Mouse (Mus musculus) limb, embryonic 12.5 days (tissue): ENCODE measurements around the gene Fbxo10. TPM values are rescaled to one million over a fixed set of nuclear protein-coding genes. Genes with fewer than 3 reads are reported as not detected.

Source experiments
- ATAC-seq: fragments of 200-750 bp; cut with Nextera tagmentation; 2 replicates; pipeline ENCODE4 v1.8.0; 2017; ENCODE audit warnings: low read depth, moderate TSS enrichment; ENCODE audit not compliant: insufficient number of reproducible peaks, insufficient read depth, low FRiP score, low TSS enrichment
- H3K27ac ChIP-seq: fragments of 300-500 bp; sonication (generic); 2 replicates; pipeline ENCODE4 v1.5.1; 2016; ENCODE audit warnings: mild to moderate bottlenecking, moderate library complexity
- H3K27me3 ChIP-seq: fragments of 300-500 bp; sonication (generic); 2 replicates; pipeline ENCODE4 v1.6.1; 2016; ENCODE audit warnings: mild to moderate bottlenecking, moderate library complexity
- H3K36me3 ChIP-seq: fragments of 300-500 bp; sonication (generic); 2 replicates; pipeline ENCODE4 v1.6.1; 2016; ENCODE audit warnings: mild to moderate bottlenecking, moderate library complexity
- H3K4me1 ChIP-seq: fragments of 300-500 bp; sonication (generic); replicated peaks from 2 replicates; pipeline ENCODE4 v1.6.1; 2016
- H3K4me2 ChIP-seq: fragments of 300-500 bp; sonication (generic); 2 replicates; pipeline ENCODE4 v1.6.1; 2016; ENCODE audit warnings: mild to moderate bottlenecking, moderate library complexity
- H3K4me3 ChIP-seq: fragments of 300-500 bp; sonication (generic); replicated peaks from 2 replicates; pipeline ENCODE4 v1.5.1; 2016; ENCODE audit warnings: mild to moderate bottlenecking
- H3K9ac ChIP-seq: fragments of 300-500 bp; sonication (generic); replicated peaks from 2 replicates; pipeline ENCODE4 v1.6.1; 2016; ENCODE audit warnings: mild to moderate bottlenecking, moderate library complexity
- H3K9me3 ChIP-seq: fragments of 300-500 bp; sonication (generic); 2 replicates; pipeline ENCODE4 v1.6.1; 2016; ENCODE audit warnings: mild to moderate bottlenecking, moderate library complexity
- WGBS: fragments of 180-500 bp; shearing (Covaris S2); methylation state at CpG from one replicate; pipeline ENCODE4 v1.1.7; 2016; 5-methylcytosine and 5-hydroxymethylcytosine counted together
- polyA plus RNA-seq: library from polyadenylated mRNA; unstranded; fragments of >200 nt; fragmentation: Nextera tagmentation; extraction: Ambion mirVana; gene quantifications from 2 replicates; pipeline ENCODE4 v1.2.1, GENCODE M21; 2016

Gene Fbxo10
- 17.1 and 18.9 TPM in 2 replicates for polyA plus RNA-seq

DNA sequence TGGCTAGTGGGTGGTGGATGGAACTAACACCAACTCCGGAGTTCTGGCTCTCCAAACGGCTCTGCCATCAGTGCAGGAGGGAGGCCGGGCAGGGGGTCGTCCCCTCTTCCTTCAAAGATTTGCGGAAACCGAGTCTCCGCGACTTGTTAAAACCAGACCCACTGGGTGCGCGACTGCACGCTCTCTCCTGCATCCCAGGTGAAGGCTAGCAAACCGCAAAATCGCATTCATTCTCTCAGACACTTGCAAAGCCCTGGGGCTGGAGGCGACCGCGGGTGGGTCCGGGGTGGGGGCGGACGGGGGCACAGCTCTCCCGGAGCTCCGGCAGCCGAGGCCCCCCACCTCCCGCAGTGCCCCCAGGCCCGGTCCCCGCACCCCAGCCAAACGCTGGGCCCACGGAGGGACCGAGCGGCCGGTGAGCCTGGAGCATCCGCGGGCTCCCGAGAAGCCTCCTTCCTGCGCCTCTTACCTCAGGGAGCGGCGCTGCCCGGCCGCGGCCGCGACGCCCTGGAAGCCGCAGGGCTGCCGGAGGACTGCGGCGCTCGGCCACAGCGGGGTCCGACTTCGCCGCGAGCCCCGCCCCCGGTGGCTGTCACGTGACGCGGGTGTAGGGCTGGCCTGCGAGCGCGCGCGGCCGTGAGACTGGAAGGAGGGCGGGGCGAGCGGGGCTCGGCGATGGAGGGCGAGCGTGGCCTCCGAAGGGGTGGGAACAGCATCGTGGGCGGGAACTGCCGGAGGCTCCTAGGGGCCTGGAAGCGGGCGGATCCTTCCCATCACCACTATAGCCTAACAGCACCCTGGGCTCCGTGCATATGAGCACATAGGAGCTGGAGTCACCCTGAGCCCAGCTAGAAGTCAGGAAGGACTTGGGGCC lies at the start of gene Fbxo10:
TSS of gene Fbxo10 (minus strand) at position 584 of the 874 bp plus-strand sequence.
- peak; percentile 89 for ATAC-seq
- WGBS = under 1% methylated on average over 74 of the region's 77 CpGs

DNA sequence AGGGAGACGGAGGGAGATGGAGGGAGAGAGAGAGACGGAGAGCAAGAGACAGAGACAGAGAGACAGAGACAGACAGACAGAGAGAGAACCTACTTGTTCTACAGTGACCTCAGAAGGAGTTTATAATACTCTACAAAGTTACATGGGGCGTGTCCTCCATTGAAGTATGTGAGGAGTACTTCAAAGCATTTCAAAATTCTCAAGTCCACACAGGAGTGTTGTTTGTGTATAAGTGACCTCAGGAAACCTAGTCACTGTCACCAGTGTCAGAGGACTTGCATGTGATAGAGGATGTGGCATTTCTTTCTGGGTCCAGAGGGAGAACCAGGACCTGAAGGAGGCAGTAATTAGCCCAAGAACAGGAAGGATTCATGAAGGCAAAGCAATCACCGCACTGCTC lies 46.6 kb upstream of the Fbxo10 start:
- no peaks in the 10 kb centered on the region for H3K36me3 ChIP-seq
- no peak overlapping the region for H3K27ac ChIP-seq
- H3K27me3 ChIP-seq = no peaks in the 10 kb centered on the region
- no peak overlapping the region for H3K4me2 ChIP-seq
- 70% methylated on average over 4 of the region's 4 CpGs for WGBS
- ATAC-seq = no peak
- H3K9ac ChIP-seq = no peak overlapping the region
- H3K4me1 ChIP-seq = no peaks in the 10 kb centered on the region
- no peaks in the 10 kb centered on the region for H3K9me3 ChIP-seq
- H3K4me3 ChIP-seq = no peak overlapping the region

More for the DNA sequence above, at the start of gene Fbxo10:
- H3K9ac ChIP-seq = peak within 1 kb of the TSS; percentile 95
- peak within 1 kb of the TSS; percentile 70 for H3K4me2 ChIP-seq
- H3K27me3 ChIP-seq = no peaks in the 10 kb centered on the region
- H3K36me3 ChIP-seq = 0 out of 2 replicates have a peak, but pooled peaks cover 3% of the 10 kb centered on the region
- peak within 1 kb of the TSS; percentile 92 for H3K4me3 ChIP-seq
- no peaks in the 10 kb centered on the region for H3K9me3 ChIP-seq
- H3K27ac ChIP-seq = peak within 1 kb of the TSS; percentile 82
- H3K4me1 ChIP-seq = peaks cover 21% of the 10 kb centered on the region

DNA sequence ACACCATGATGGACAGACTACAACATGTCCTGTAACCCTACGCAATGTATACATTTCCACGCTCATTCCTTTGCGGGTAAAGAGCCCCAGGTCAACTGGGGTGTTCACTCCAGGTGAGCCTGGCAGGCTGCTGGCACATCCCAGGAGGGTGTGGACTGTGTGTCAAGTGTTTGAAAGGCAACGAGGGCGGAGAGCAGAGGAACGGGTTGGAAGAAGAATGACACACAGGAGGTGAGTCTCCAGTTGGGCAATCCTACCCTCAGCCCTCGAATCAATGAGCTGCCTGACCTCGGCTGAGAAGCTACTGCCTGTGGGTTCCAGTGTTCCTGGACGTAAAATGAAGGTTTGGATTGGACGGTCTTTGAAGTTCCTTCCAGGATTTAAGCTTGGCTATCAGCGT lies 36.9 kb upstream of the Fbxo10 start:
- 85% methylated on average over 11 of the region's 11 CpGs for WGBS

DNA sequence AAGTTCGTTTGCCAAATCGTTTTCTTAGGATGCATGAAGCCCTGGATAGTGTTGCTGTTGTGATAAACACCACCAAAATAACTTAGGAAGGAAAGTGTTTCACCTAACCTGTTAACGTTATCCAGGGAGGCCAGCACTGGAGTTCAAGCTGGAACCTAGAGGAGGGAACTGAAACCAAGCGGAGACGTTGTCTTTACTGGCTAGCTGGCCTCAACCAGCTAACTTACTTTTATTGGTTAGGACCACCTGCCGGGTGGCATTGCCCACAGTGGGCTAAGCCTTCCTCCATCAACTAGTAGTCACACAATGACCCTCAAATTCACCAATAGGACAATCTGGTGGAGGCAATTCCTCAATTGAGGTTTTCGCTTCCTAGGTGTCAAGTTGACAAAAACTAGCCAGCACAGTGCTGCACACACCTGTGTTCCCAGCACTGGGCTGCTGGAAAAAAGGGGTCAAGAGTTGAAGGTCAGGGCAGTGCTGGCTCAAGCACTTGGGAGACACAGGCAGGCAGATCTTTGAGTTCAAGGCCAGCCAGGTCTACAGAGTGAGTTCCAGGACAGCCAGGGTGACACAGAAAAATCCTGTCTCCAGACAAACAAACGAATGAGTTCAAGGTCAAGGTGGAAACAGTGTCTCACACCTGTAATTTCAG lies 24.2 kb upstream of the Fbxo10 start:
- Histone ChIP-seq H3K4me1 (peaks cover 10% of the 10 kb centered on the region), H3K27me3 (no peaks in the 10 kb centered on the region), H3K9ac (no peak overlapping the region), H3K36me3 (peaks cover 22% of the 10 kb centered on the region), H3K4me2 (peak overlapping the region; percentile 64; the same call in 1 of the 2 replicates), H3K27ac (no peak overlapping the region), H3K9me3 (no peaks in the 10 kb centered on the region), H3K4me3 (no peak overlapping the region)
- 69% methylated on average over 8 of the region's 8 CpGs for WGBS
- ATAC-seq = no peak

More for the DNA sequence above, 36.9 kb upstream of the Fbxo10 start:
- H3K27ac ChIP-seq = no peak overlapping the region
- H3K36me3 ChIP-seq = no peaks in the 10 kb centered on the region
- no peak overlapping the region for H3K4me2 ChIP-seq
- no peaks in the 10 kb centered on the region for H3K9me3 ChIP-seq
- H3K4me1 ChIP-seq = no peaks in the 10 kb centered on the region
- no peak overlapping the region for H3K4me3 ChIP-seq
- no peak for ATAC-seq
- H3K9ac ChIP-seq = no peak overlapping the region
- no peaks in the 10 kb centered on the region for H3K27me3 ChIP-seq

DNA sequence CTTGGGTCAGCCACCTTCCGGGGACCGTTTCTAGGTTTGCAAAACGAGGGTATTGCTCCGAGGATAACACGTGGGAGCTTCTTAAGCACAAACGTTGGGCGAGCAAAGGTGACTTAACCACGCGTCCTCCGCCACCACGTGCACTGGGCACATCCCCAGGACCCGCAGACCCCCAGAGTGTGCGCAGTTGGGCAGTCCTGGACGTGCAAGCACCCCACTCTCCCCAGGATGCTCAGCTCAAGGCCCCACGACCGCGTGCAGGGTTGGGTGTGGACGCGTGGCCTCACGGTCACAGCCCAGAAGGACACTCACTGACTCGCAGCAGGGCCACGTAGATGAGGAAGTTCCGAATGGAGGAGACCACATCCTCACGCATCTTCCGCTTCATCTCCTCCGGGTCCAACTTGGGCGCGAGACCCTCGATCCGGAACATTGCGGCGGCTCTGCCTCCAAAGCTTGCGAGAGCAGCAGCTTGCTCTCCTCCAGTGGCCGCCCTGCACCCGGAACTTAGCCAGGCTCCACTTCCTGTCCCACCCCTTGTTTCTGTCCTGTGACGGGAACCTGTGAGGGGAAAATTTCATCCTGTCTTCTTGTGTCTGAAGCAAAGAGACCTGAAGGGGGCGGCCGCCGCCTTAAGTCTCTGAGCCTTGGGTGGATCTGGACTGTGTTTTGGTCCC lies 23.3 kb upstream of the Fbxo10 start, which contains the start of gene Tomm5:
TSS of gene Tomm5 (minus strand) at position 514 of the 677 bp plus-strand sequence.
- no peak within 1 kb of the TSS for H3K27ac ChIP-seq
- ATAC-seq = peak; percentile 94
- under 1% methylated on average over 39 of the region's 39 CpGs for WGBS

DNA sequence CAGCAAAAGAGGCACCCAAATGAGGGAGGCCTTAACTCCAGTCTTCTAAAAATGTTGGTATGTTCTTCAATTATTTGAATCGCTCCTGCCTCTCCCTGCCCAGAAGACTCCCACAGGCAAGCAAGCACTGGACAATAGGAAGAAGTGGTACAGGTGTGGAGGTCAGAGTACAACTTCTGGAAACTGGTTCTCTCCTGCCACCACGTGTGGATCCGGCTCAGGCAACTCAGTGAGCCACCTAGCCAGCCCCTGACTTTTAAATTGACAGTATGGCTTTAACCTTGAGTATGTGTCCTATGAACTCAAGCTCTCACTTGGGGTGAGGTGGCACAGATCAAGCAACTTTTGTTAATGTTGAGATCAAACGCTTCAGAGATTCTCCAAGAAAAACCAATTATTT lies 22.7 kb upstream of the Fbxo10 start:
- no peaks in the 10 kb centered on the region for H3K9me3 ChIP-seq
- peaks cover 37% of the 10 kb centered on the region for H3K36me3 ChIP-seq
- H3K27me3 ChIP-seq = no peaks in the 10 kb centered on the region
- 4% methylated on average over 4 of the region's 4 CpGs for WGBS
- no peak for ATAC-seq
- H3K9ac ChIP-seq = peak overlapping the region; percentile 96
- peaks cover 10% of the 10 kb centered on the region for H3K4me1 ChIP-seq
- no peak overlapping the region for H3K27ac ChIP-seq
- H3K4me3 ChIP-seq = peak overlapping the region; percentile 95
- peak overlapping the region; percentile 64 for H3K4me2 ChIP-seq

More for the DNA sequence above, 23.3 kb upstream of the Fbxo10 start, which contains the start of gene Tomm5:
- Histone ChIP-seq H3K4me3 (peak within 1 kb of the TSS; percentile 95), H3K27me3 (no peaks in the 10 kb centered on the region), H3K9me3 (no peaks in the 10 kb centered on the region), H3K36me3 (peaks cover 31% of the 10 kb centered on the region), H3K4me2 (peak within 1 kb of the TSS; percentile 64), H3K9ac (peak within 1 kb of the TSS; percentile 96), H3K4me1 (peaks cover 10% of the 10 kb centered on the region)

DNA sequence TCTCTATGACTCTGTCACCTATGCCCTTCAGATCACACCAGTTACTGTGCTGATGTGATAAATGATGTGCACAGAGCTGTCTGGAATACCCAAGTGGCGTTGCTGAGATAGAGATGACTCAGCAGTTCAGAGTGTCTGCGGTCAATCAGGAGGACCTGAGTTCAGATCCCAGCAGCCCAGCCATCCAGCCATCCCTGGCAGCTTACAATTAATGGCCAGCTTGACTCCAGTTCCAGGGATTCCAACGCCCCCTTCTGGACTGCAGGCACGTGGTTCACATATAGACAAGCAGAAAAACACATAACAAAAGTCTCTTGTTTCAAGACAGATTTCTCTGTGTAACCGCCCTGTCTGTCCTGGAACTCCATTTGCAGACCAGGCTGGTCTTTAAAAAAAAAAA lies 22.0 kb upstream of the Fbxo10 start:
- peaks cover 10% of the 10 kb centered on the region for H3K4me1 ChIP-seq
- no peak overlapping the region; the same call in 1 of the 2 replicates for H3K4me3 ChIP-seq
- WGBS = 69% methylated on average over 5 of the region's 5 CpGs
- H3K27me3 ChIP-seq = no peaks in the 10 kb centered on the region
- ATAC-seq = no peak
- no peak overlapping the region for H3K27ac ChIP-seq
- no peak overlapping the region; the same call in 1 of the 2 replicates for H3K4me2 ChIP-seq
- H3K36me3 ChIP-seq = peaks cover 39% of the 10 kb centered on the region
- H3K9ac ChIP-seq = no peak overlapping the region
- no peaks in the 10 kb centered on the region for H3K9me3 ChIP-seq

DNA sequence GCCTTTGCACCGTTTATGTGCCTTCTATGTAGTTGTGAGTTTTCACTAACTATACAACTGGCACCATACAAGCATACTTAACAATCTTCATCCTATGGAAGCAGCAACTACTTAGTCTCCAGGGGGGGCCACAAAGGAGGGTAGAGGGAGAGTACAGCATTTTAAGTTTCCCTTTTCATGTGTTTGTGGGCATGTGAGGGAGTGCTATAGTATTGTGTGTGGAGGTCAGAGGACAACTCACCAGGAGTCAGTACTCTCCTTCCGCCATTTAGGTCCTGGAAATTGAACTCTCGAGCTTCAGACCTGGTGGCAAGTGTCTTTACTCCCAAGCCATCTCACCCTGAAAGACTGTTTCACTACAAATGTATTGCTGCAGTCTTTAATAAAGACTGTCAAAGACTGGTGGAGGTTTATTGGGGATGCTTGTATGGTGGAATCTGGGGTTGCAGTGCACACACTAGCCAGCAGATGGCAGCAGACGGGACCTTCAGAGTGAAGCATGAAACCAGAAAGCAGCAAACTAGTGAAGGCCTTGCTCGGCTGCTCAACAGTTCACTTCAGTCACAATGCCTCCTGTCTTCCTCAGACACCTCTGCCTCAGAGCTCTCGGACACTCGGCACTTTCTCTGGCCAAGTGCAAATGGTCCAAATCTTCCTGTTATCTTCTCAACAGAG lies 12.9 kb upstream of the Fbxo10 start:
- no peak for ATAC-seq
- H3K9me3 ChIP-seq = no peaks in the 10 kb centered on the region
- no peak overlapping the region for H3K9ac ChIP-seq
- no peaks in the 10 kb centered on the region for H3K27me3 ChIP-seq
- no peak overlapping the region for H3K4me2 ChIP-seq
- H3K4me3 ChIP-seq = no peak overlapping the region
- peaks cover 4% of the 10 kb centered on the region for H3K36me3 ChIP-seq
- WGBS = 31% methylated on average over 7 of the region's 7 CpGs
- no peak overlapping the region for H3K27ac ChIP-seq
- H3K4me1 ChIP-seq = no peaks in the 10 kb centered on the region

DNA sequence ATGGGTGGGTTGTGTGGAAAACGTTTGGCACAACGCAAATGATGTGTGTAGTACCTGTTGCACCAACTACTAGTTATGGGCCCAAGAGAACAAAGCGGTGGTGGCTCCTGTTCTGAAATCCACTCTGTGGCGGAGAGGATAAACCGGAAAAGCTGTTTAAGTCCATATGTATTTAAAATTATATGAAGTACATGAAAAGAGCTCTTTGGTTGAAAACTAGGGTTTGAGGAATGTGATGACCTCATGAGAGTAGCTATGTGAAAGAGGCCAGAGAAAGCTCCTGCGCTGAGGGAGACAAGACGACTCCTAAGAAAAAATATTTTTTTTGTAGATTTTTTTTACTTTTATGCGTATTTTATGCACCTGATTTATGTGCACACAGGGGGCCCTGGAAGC lies 489 bp upstream of the Fbxo10 start:
- ATAC-seq = no peak
- Histone ChIP-seq H3K9me3 (no peaks in the 10 kb centered on the region), H3K4me3 (peak overlapping the region; percentile 92), H3K4me2 (peak overlapping the region; percentile 70), H3K27me3 (no peaks in the 10 kb centered on the region), H3K4me1 (peaks cover 21% of the 10 kb centered on the region), H3K36me3 (0 out of 2 replicates have a peak, but pooled peaks cover 2% of the 10 kb centered on the region), H3K9ac (no peak overlapping the region), H3K27ac (peak overlapping the region; percentile 82)
- WGBS = 44% methylated on average over 8 of the region's 8 CpGs

DNA sequence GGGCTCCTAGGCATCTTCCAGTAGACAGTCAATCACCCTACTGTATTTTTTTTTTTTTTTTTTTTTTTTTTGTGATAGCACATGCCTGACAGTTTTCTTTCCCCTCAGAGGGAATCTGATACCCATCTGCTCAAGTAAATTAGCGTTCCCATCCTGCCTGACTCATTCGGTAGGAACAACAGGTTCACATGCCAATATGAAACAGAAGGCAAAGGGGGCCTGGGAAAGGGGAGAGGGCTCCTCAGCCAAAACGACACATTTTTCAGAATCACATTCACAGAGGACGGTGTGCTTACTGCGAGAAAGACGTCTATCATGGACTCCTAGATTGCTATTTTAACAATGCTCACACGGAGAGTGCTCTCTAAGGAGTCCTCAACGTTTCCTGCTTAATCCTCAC lies 917 bp downstream of the Fbxo10 start:
- H3K36me3 ChIP-seq = peaks cover 10% of the 10 kb centered on the region; the same call in 1 of the 2 replicates
- ATAC-seq = no peak
- H3K9ac ChIP-seq = peak overlapping the region; percentile 95; the same call in 1 of the 2 replicates
- H3K9me3 ChIP-seq = no peaks in the 10 kb centered on the region
- H3K4me1 ChIP-seq = peaks cover 21% of the 10 kb centered on the region
- 3% methylated on average over 8 of the region's 8 CpGs for WGBS
- peak overlapping the region; percentile 92 for H3K4me3 ChIP-seq
- H3K4me2 ChIP-seq = peak overlapping the region; percentile 70
- no peaks in the 10 kb centered on the region for H3K27me3 ChIP-seq
- no peak overlapping the region for H3K27ac ChIP-seq
